Mouse (Mus musculus) G1E (cell line): Measurements from ENCODE around the gene Nemf.

Source experiments
- CTCF ChIP-seq: IDR thresholded peaks from 2 replicates; pipeline ENCODE4 v1.5.1; 2012; ENCODE audit warnings: low read depth, low read length, inconsistent platforms, mixed read lengths
- GATA1 ChIP-seq: IDR thresholded peaks from 2 replicates; pipeline ENCODE4 v1.6.1; 2012; ENCODE audit warnings: borderline replicate concordance, low read length, inconsistent platforms, mixed read lengths
- GATA2 ChIP-seq: IDR thresholded peaks from 2 replicates; pipeline ENCODE4 v1.6.1; 2012; ENCODE audit warnings: low read depth, low read length, inconsistent platforms, borderline replicate concordance
- POLR2AphosphoS5 ChIP-seq: IDR thresholded peaks from 2 replicates; pipeline ENCODE4 v1.6.1; 2012; ENCODE audit warnings: low read depth, low read length, inconsistent platforms; ENCODE audit not compliant: insufficient replicate concordance
- TAL1 ChIP-seq: conservative IDR thresholded peaks from 2 replicates; pipeline ENCODE4 v1.6.1; 2012; ENCODE audit warnings: low read depth, low read length, inconsistent platforms, mixed read lengths

- no peak for TF ChIP-seq CTCF
- no peak for TF ChIP-seq GATA1
- no peak for TF ChIP-seq TAL1
- TF ChIP-seq POLR2AphosphoS5: no peak
- no peak for TF ChIP-seq GATA2
Observed at GRCm38 (mm10) chr12:69385542-69386280, 28.7 kb upstream of the Nemf start.
